Mouse (Mus musculus) heart, embryonic 12.5 days (tissue): Measurements from ENCODE around the gene Pelp1. TPM values are rescaled to one million over a fixed set of nuclear protein-coding genes. Genes with fewer than 3 reads are reported as not detected.

Experiments
- ATAC-seq: fragments of 200-750 bp; cut with Nextera tagmentation; 2 replicates; pipeline ENCODE4 v1.8.0; 2017; ENCODE audit warnings: moderate TSS enrichment, moderate library complexity; ENCODE audit not compliant: insufficient number of reproducible peaks, low FRiP score
- H3K27ac ChIP-seq: fragments of 300-500 bp; sonication (generic); 2 replicates; pipeline ENCODE4 v1.5.1; 2016; ENCODE audit warnings: mild to moderate bottlenecking, moderate library complexity; ENCODE audit not compliant: poor library complexity, severe bottlenecking
- H3K27me3 ChIP-seq: fragments of 300-500 bp; sonication (generic); replicated peaks from 2 replicates; pipeline ENCODE4 v1.6.1; 2016; ENCODE audit warnings: mild to moderate bottlenecking, moderate library complexity
- H3K36me3 ChIP-seq: fragments of 300-500 bp; sonication (generic); 2 replicates; pipeline ENCODE4 v1.6.1; 2016; ENCODE audit warnings: mild to moderate bottlenecking, moderate library complexity
- H3K4me1 ChIP-seq: fragments of 300-500 bp; sonication (generic); replicated peaks from 2 replicates; pipeline ENCODE4 v1.6.1; 2016; ENCODE audit warnings: mild to moderate bottlenecking
- H3K4me2 ChIP-seq: fragments of 300-500 bp; sonication (generic); 2 replicates; pipeline ENCODE4 v1.6.1; 2016; ENCODE audit warnings: mild to moderate bottlenecking, moderate library complexity
- H3K4me3 ChIP-seq: fragments of 300-500 bp; sonication (generic); 2 replicates; pipeline ENCODE4 v1.5.1; 2016; ENCODE audit warnings: mild to moderate bottlenecking
- H3K9ac ChIP-seq: fragments of 300-500 bp; sonication (generic); 2 replicates; pipeline ENCODE4 v1.6.1; 2016; ENCODE audit warnings: mild to moderate bottlenecking, moderate library complexity
- H3K9me3 ChIP-seq: fragments of 300-500 bp; sonication (generic); replicated peaks from 2 replicates; pipeline ENCODE4 v1.6.1; 2016; ENCODE audit warnings: mild to moderate bottlenecking, moderate library complexity
- WGBS: fragments of 180-500 bp; shearing (Covaris S2); methylation state at CpG from one replicate; pipeline ENCODE4 v1.1.7; 2016; 5-methylcytosine and 5-hydroxymethylcytosine counted together
- polyA plus RNA-seq: library from polyadenylated mRNA; unstranded; fragments of >200 nt; fragmentation: Nextera tagmentation; extraction: Ambion mirVana; gene quantifications from 2 replicates; pipeline ENCODE4 v1.2.1, GENCODE M21; 2016

The Pelp1 gene
- polyA plus RNA-seq, 1 experiment from 2014 or later, result 28.4 TPM

DNA sequence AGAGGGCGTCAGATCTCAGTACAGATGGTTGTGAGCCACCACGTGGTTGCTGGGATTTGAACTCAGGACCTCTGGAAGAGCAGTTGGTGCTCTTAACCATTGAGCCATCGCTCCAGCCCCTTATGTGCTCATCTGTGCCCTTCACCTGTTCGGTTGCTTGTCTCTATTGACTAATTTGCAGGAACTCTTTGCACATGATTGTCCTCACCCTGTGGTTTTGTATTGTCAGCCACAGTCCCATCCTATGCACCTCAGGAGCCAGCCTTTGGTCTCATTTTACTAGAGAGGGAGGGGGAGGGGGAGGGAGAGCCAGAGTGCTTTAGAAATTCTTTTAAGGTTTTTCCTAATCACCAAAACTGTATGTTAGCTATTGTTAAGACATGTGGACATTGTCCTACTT, 8.4 kb upstream of the Pelp1 start:
- WGBS, result 63% methylated on average over 4 of the region's 4 CpGs
- no peak overlapping the region for H3K27ac ChIP-seq
- no peak overlapping the region for H3K4me3 ChIP-seq
- no peak overlapping the region for H3K9ac ChIP-seq
- no peaks in the 10 kb centered on the region for H3K9me3 ChIP-seq
- no peaks in the 10 kb centered on the region for H3K36me3 ChIP-seq
- no peak for ATAC-seq
- H3K27me3 ChIP-seq, result no peaks in the 10 kb centered on the region
- H3K4me2 ChIP-seq, result no peak overlapping the region
- no peaks in the 10 kb centered on the region for H3K4me1 ChIP-seq

DNA sequence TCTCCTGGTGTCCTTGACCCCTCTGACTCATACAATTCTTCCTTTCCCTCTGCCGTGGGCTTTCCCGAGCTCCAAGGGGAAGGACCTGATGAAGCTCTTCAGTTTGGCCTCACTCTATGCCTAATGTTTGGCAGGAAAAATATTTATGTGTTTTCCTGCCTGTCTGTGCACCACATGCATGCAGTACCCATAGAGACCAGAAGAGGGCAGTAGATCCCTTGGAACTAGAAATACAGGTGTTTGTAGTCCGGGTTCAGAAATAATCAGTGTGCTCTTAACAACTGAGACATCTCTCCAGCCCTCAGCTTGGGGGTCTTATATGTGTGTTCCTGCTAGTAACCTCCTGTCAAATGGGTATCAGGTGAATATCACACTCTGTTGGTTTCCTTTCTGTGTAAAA, 4.1 kb upstream of the Pelp1 start:
- no peak for ATAC-seq
- H3K4me3 ChIP-seq, result no peak overlapping the region
- no peak overlapping the region for H3K9ac ChIP-seq
- H3K36me3 ChIP-seq, result no peaks in the 10 kb centered on the region
- H3K4me1 ChIP-seq, result peaks cover 9% of the 10 kb centered on the region
- no peaks in the 10 kb centered on the region for H3K9me3 ChIP-seq
- WGBS, result 9% methylated on average over 3 of the region's 3 CpGs
- H3K27me3 ChIP-seq, result 0 out of 2 replicates have a peak, but pooled peaks cover 2% of the 10 kb centered on the region
- H3K27ac ChIP-seq, result no peak overlapping the region
- H3K4me2 ChIP-seq, result no peak overlapping the region

DNA sequence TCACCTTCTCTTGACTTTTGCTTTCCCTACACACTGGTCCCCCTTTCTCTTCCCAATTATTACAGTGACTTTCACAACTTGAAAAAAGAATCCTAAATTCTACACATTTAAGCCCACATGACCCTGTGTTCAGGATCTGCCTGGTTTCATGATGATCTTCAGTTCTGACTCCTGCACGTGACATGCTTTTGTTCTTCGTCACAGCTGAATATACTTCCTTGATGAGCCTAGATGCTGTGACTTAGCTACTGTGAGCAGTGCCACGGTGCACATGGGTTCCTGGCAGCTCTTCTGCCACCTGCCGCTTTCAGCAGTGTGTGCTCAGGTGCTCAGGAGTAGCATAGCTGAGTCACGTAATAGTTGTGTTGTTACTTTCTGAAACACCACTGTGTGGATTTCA, 2.8 kb upstream of the Pelp1 start:
- no peak overlapping the region; the same call in 1 of the 2 replicates for H3K9ac ChIP-seq
- no peak overlapping the region for H3K4me3 ChIP-seq
- no peak for ATAC-seq
- peaks cover 20% of the 10 kb centered on the region for H3K4me1 ChIP-seq
- H3K27ac ChIP-seq, result no peak overlapping the region
- WGBS, result 74% methylated on average over 5 of the region's 5 CpGs
- H3K27me3 ChIP-seq, result 0 out of 2 replicates have a peak, but pooled peaks cover 2% of the 10 kb centered on the region
- no peaks in the 10 kb centered on the region for H3K36me3 ChIP-seq
- no peaks in the 10 kb centered on the region for H3K9me3 ChIP-seq
- H3K4me2 ChIP-seq, result no peak overlapping the region

DNA sequence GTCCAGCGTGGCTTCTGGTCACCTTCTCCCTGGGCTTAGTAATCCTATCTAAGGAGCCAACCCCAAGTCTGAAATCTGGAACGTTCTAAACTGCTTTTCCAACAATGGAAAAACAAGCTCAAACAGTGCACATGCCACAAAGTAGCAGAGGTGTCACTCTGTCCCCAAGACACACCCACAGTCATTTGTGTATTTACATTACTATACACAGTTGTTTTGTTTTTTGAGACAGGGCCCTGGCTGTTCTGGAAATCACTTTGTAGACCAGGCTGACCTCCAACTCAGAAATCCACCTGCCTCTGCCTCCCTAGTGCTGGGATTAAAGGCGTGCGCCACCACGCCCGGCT, 439 bp upstream of the Pelp1 start:
- Histone ChIP-seq H3K27ac (peak overlapping the region; percentile 55), H3K27me3 (0 out of 2 replicates have a peak, but pooled peaks cover 2% of the 10 kb centered on the region), H3K4me3 (peak overlapping the region; percentile 92), H3K9ac (peak overlapping the region; percentile 97; the same call in 1 of the 2 replicates), H3K36me3 (peaks cover 5% of the 10 kb centered on the region), H3K9me3 (no peaks in the 10 kb centered on the region), H3K4me2 (peak overlapping the region; percentile 95), H3K4me1 (peaks cover 20% of the 10 kb centered on the region)
- no peak for ATAC-seq
- 61% methylated on average over 6 of the region's 6 CpGs for WGBS

DNA sequence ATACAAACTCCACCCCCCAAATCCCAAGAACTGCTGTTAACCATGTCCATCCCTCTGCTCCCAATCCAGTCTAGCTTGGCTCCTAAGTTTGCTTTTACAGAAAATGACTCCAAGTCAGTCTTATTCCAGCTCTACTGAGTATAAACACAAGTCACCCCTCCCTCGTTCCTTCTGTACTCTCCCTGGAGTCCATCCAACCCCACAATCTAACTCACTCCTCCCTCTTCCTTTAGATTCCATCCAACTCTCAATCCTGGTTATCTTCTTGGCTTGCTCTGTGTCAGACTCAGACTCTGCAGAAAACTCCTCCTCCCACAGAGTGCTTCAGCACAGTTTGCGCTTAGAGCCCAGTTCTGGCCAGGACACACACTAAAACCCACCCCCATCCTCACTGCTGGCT, 6.2 kb downstream of the Pelp1 start:
- Histone ChIP-seq H3K27ac (peak overlapping the region; percentile 66), H3K9ac (no peak overlapping the region), H3K4me3 (no peak overlapping the region), H3K9me3 (no peaks in the 10 kb centered on the region), H3K36me3 (peaks cover 46% of the 10 kb centered on the region), H3K4me2 (0 out of 2 replicates have a peak overlapping the region, but pooled peaks have one; percentile 7), H3K4me1 (peaks cover 28% of the 10 kb centered on the region), H3K27me3 (no peaks in the 10 kb centered on the region)
- peak; percentile 78 for ATAC-seq
- WGBS, result 39% methylated on average over 2 of the region's 2 CpGs

DNA sequence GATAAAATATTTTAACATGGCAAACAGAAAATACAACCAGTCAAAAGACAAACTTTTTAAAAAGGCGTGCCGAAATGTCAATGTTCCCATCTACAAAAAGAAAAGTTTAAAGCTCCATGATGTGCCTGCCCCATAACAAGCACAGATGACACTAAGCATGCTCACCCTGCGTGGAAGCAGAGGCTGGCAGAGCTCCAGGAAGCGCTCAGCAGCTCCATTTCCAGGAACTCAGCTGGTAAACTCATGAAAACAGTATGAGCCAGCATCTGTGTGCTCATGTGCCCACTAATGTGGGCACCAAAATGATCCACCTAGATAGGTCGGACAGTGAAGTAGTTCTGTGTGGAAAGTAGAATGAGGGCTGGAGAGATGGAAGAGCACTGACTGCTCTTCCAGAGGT, 20.4 kb downstream of the Pelp1 start:
- Histone ChIP-seq H3K9me3 (no peaks in the 10 kb centered on the region), H3K27me3 (no peaks in the 10 kb centered on the region), H3K4me2 (no peak overlapping the region), H3K4me1 (no peaks in the 10 kb centered on the region), H3K9ac (no peak overlapping the region), H3K4me3 (no peak overlapping the region), H3K36me3 (peaks cover 51% of the 10 kb centered on the region), H3K27ac (no peak overlapping the region)
- no peak for ATAC-seq
- WGBS, result 81% methylated on average over 5 of the region's 5 CpGs

DNA sequence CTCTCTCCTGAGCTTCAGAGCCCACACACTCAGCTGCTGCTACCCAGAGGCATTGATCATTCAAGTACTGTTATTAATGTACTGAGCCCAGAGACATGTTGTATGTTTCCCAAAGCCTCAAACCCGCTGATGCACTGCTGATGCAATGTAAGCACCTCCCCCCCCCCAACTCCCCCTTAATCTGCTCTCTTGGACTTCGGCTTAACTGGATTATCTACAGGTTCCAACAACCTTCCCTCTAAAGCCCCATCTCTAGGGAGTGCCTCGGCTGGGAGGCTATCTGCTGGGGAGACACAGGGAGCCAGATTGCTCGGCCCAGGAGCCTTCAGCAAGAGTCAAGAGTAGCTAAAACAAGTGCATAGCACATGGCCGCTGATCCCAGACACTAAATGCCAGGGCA, 22.4 kb downstream of the Pelp1 start:
- no peaks in the 10 kb centered on the region for H3K9me3 ChIP-seq
- H3K4me3 ChIP-seq, result no peak overlapping the region
- H3K4me1 ChIP-seq, result no peaks in the 10 kb centered on the region
- 73% methylated on average over 5 of the region's 5 CpGs for WGBS
- H3K36me3 ChIP-seq, result peaks cover 34% of the 10 kb centered on the region
- no peak overlapping the region for H3K9ac ChIP-seq
- no peak overlapping the region for H3K4me2 ChIP-seq
- H3K27ac ChIP-seq, result no peak overlapping the region
- no peaks in the 10 kb centered on the region for H3K27me3 ChIP-seq
- no peak for ATAC-seq

DNA sequence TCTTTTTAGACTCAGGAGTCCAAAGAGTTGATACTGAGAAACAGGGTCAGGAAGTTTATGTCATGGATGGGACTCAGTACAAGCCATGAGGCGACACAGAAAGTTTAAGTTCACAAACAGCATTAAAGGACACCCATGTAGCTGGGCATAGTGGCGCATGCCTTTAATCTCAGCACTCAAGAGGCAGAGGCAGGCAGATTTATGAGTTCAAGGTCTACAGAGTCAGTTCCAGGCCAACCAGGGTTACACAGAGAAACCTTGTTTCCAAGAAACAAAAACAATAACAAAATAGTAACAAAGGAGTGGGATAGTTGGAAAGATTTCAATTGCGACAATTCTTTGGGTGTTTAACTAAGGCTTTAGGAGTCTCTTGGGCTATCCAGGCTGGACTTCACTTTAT, 25.7 kb downstream of the Pelp1 start:
- Histone ChIP-seq H3K9me3 (no peaks in the 10 kb centered on the region), H3K9ac (no peak overlapping the region), H3K27me3 (no peaks in the 10 kb centered on the region), H3K4me2 (no peak overlapping the region), H3K27ac (no peak overlapping the region), H3K4me3 (no peak overlapping the region), H3K4me1 (peaks cover 13% of the 10 kb centered on the region; the same call in 1 of the 2 replicates), H3K36me3 (peaks cover 21% of the 10 kb centered on the region)
- ATAC-seq, result no peak
- WGBS, result 92% methylated on average over 3 of the region's 3 CpGs

DNA sequence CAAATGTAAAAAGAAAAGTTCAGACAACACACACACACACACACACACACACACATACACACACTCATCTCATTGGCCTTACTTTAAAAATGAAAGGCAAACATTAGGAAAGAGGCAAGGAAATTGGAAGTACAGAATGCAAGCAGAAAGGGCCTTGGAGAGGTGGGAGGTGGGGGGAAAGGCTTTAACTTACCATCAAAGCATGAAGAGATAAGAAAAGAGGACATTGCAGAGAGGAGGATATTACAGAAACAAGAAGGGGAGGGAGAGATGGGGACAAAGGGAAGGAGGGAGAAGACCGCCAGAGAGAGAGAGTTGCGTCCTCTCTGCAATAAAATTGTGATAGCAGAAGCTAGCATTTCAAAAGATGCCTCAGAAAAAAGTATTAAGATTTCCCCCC, 28.5 kb downstream of the Pelp1 start:
- peaks cover 13% of the 10 kb centered on the region; the same call in 1 of the 2 replicates for H3K4me1 ChIP-seq
- H3K9ac ChIP-seq, result no peak overlapping the region
- H3K9me3 ChIP-seq, result no peaks in the 10 kb centered on the region
- 79% methylated on average over 2 of the region's 2 CpGs for WGBS
- no peak for ATAC-seq
- peaks cover 1% of the 10 kb centered on the region; the same call in 1 of the 2 replicates for H3K27me3 ChIP-seq
- H3K36me3 ChIP-seq, result peaks cover 5% of the 10 kb centered on the region
- H3K27ac ChIP-seq, result no peak overlapping the region
- H3K4me3 ChIP-seq, result no peak overlapping the region
- H3K4me2 ChIP-seq, result no peak overlapping the region

DNA sequence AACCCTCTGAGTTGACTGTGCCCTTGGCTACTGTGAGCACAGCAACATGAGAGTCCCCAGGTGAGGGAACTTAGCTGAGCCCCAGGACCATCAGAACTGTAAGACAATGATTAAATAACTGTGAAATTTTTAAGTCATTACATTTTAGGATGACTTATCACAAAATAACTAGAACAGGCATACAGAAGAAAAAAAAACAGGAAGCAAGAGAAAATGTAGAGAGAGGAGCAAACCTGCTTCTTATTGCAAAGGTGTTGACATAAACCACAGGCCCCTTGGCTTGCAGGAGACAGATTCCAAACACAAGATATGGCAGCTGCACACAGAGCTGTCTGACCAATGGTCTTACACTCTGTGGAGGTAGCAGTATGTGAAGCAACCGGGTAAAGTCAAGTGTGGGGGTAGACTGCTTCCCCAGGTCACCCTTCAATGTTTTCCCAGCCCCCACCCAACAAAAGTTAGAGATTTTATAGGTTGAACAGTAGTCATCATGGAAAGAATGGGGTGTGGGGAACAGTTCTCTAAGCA, 29.3 kb downstream of the Pelp1 start:
- Histone ChIP-seq H3K4me3 (no peak overlapping the region), H3K9me3 (no peaks in the 10 kb centered on the region), H3K36me3 (peaks cover 4% of the 10 kb centered on the region), H3K4me2 (no peak overlapping the region), H3K4me1 (peaks cover 13% of the 10 kb centered on the region; the same call in 1 of the 2 replicates), H3K9ac (no peak overlapping the region), H3K27ac (no peak overlapping the region), H3K27me3 (peaks cover 8% of the 10 kb centered on the region; the same call in 1 of the 2 replicates)
- no peak for ATAC-seq
- 38% methylated on average over 1 of the region's 1 CpGs for WGBS

DNA sequence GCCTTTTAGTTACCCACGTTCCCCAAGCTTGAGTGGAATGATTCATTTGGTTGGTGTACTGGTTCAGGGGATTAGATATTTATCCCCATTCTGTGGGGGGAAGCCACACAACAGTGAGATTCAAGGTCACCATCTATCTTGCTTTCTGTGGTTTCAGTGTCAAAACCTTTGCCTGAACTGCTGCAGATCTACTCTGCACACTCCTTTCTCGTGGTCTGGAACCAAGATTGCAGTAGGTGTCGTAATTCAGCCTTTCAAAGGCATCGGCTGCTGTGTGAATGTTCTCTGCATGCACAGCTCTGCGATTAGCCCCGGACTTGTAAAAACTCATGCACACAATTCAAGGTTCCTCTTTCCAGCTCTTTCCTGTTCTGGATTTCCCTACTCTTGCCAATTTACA, 33.8 kb downstream of the Pelp1 start:
- peaks cover 5% of the 10 kb centered on the region; the same call in 1 of the 2 replicates for H3K4me1 ChIP-seq
- H3K9ac ChIP-seq, result no peak overlapping the region
- no peaks in the 10 kb centered on the region for H3K36me3 ChIP-seq
- H3K9me3 ChIP-seq, result no peaks in the 10 kb centered on the region
- H3K4me2 ChIP-seq, result no peak overlapping the region
- peaks cover 9% of the 10 kb centered on the region; the same call in 1 of the 2 replicates for H3K27me3 ChIP-seq
- H3K4me3 ChIP-seq, result no peak overlapping the region
- no peak for ATAC-seq
- 76% methylated on average over 6 of the region's 6 CpGs for WGBS
- no peak overlapping the region for H3K27ac ChIP-seq

DNA sequence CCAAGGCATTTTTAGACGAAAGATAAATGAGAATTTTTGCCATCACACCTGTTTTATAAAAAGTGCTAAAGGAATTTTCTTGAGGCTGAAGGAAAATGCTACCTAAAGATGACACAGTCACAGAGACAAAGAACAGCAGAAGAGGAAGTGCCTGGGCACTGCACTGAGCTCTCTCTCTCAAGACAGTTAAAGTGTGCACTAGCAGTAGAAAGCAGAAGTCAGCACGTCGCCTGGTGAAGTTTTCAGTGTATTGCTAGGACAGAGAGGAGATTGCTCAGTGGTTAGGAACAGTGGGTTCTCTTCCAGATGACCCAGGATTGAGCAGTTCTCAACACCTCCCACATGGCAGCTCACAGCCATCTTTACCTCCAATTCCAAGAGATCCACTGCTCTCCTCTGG, 35.5 kb downstream of the Pelp1 start:
- no peaks in the 10 kb centered on the region for H3K9me3 ChIP-seq
- H3K36me3 ChIP-seq, result no peaks in the 10 kb centered on the region
- no peak overlapping the region for H3K9ac ChIP-seq
- no peak overlapping the region for H3K4me3 ChIP-seq
- no peak for ATAC-seq
- H3K27ac ChIP-seq, result no peak overlapping the region
- 61% methylated on average over 3 of the region's 3 CpGs for WGBS
- no peaks in the 10 kb centered on the region for H3K4me1 ChIP-seq
- no peak overlapping the region for H3K4me2 ChIP-seq
- H3K27me3 ChIP-seq, result peaks cover 9% of the 10 kb centered on the region; the same call in 1 of the 2 replicates
